Mouse (Mus musculus) liver, embryonic 15.5 days (tissue): ENCODE measurements around the gene Dcp1b. TPM values are rescaled to one million over a fixed set of nuclear protein-coding genes. Genes with fewer than 3 reads are reported as not detected.

ENCODE experiments used
- ATAC-seq: fragments of 200-750 bp; cut with Nextera tagmentation; 2 replicates; pipeline ENCODE4 v1.8.0; 2017; ENCODE audit warnings: moderate number of reproducible peaks, mild to moderate bottlenecking, moderate library complexity; ENCODE audit not compliant: insufficient read depth
- H3K27ac ChIP-seq: fragments of 300-500 bp; sonication (generic); replicated peaks from 2 replicates; pipeline ENCODE4 v1.5.1; 2015; ENCODE audit warnings: mild to moderate bottlenecking, inconsistent platforms
- H3K27me3 ChIP-seq: fragments of 300-500 bp; sonication (generic); 2 replicates; pipeline ENCODE4 v1.6.1; 2015; ENCODE audit warnings: mild to moderate bottlenecking, inconsistent platforms
- H3K36me3 ChIP-seq: fragments of 300-500 bp; sonication (generic); replicated peaks from 2 replicates; pipeline ENCODE4 v1.6.1; 2015; ENCODE audit warnings: moderate library complexity, mild to moderate bottlenecking, inconsistent platforms
- H3K4me1 ChIP-seq: fragments of 300-500 bp; sonication (generic); replicated peaks from 2 replicates; pipeline ENCODE4 v1.6.1; 2015; ENCODE audit warnings: inconsistent platforms
- H3K4me2 ChIP-seq: fragments of 300-500 bp; sonication (generic); 2 replicates; pipeline ENCODE4 v1.6.1; 2015; ENCODE audit warnings: moderate library complexity, mild to moderate bottlenecking, inconsistent platforms
- H3K4me3 ChIP-seq: fragments of 300-500 bp; sonication (generic); replicated peaks from 2 replicates; pipeline ENCODE4 v1.5.1; 2015; ENCODE audit warnings: mild to moderate bottlenecking, inconsistent platforms
- H3K9ac ChIP-seq: fragments of 300-500 bp; sonication (generic); 2 replicates; pipeline ENCODE4 v1.6.1; 2015; ENCODE audit warnings: moderate library complexity, mild to moderate bottlenecking, inconsistent platforms
- H3K9me3 ChIP-seq: fragments of 300-500 bp; sonication (generic); replicated peaks from 2 replicates; pipeline ENCODE4 v1.6.1; 2016; ENCODE audit warnings: inconsistent platforms
- WGBS: fragments of 180-500 bp; shearing (Covaris S2); methylation state at CpG from one replicate; pipeline ENCODE4 v1.1.7; 2015; ENCODE audit warnings: mixed read lengths; ENCODE audit not compliant: insufficient replicate concordance; 5-methylcytosine and 5-hydroxymethylcytosine counted together
- polyA plus RNA-seq: library from polyadenylated mRNA; unstranded; fragments of >200 nt; fragmentation: Nextera tagmentation; extraction: Ambion mirVana; gene quantifications from 2 replicates; pipeline ENCODE4 v1.2.1, GENCODE M21; 2015

Dcp1b gene
- polyA plus RNA-seq, 1 experiment from 2014 or later, result 3.2 TPM

DNA sequence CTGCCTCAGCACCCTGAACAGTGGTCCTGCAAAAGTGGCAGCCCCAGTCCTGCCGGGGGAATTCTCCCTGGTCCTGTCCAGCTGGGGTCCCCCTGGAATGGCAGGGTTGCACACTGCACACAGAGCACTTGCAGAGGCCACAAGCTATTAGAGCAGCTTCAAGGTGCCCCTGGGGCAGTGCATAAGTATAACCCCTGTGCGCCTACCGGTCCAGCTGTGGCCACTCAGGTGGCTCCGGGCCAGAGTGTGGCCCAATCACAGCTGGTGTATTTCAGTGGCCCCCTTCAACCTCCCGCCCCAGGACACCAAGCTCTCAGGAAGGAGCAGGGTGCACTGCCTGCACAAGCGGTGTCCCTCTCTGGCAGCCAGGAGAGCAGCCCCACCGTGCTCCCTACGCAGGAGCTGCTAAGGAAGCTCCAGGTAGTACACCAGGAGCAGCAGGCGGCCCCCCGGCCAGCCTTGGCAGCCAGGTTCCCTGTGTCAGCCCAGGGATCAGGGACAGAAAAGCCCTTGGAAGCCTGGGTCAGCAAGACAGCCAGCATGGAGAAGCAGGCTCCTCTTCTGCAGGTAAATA, 40.1 kb downstream of the Dcp1b start:
- Histone ChIP-seq H3K9me3 (no peaks in the 10 kb centered on the region), H3K36me3 (peaks cover 18% of the 10 kb centered on the region), H3K4me3 (no peak overlapping the region), H3K4me2 (no peak overlapping the region), H3K27ac (no peak overlapping the region), H3K9ac (no peak overlapping the region), H3K27me3 (no peaks in the 10 kb centered on the region), H3K4me1 (no peaks in the 10 kb centered on the region)
- WGBS, result 76% methylated on average over 10 of the region's 10 CpGs
- no peak for ATAC-seq

DNA sequence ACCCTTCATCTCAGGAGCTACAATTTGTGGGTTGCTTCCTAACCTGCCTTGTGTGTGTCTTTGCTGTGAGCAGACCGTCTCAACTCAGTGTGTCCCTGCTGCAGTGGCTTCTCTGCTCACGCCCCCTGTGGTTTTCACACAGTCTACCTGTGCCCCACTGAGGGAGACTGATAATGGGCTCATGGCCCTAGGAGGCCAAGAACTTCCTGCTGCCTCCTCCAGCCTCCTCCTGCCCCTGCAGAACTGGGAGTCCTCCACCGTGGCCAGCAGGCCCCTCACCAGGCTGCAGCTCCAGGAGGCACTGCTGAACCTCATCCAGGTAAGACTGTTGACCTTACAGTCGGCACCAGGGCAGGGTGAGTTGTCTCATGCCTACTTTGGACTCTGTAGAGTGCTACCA, 42.6 kb downstream of the Dcp1b start:
- Histone ChIP-seq H3K9ac (no peak overlapping the region), H3K27ac (no peak overlapping the region), H3K9me3 (no peaks in the 10 kb centered on the region), H3K4me1 (no peaks in the 10 kb centered on the region), H3K36me3 (peaks cover 23% of the 10 kb centered on the region), H3K4me2 (no peak overlapping the region), H3K4me3 (no peak overlapping the region), H3K27me3 (no peaks in the 10 kb centered on the region)
- no peak for ATAC-seq
- 33% methylated on average over 4 of the region's 4 CpGs for WGBS

DNA sequence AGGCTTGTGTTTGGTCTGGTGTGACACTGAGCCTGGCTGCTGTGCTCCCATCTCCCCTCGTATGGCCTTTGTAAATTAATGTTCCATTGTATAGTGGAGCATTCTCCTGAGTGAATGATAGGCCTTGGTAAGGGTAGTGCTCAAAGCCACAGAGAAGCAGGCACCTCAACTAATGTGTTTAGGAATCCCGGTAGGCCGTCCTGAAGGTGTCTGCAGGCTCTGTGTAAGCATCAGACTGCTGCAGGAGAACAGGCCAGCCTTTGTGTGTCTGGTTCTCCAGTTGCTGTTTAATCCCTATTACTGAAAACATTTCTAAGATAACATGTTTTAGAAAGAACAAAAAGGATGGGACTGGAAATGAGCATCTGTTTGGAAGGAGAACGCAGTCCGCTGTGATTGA, 43.5 kb downstream of the Dcp1b start:
- no peaks in the 10 kb centered on the region for H3K27me3 ChIP-seq
- no peak overlapping the region for H3K4me3 ChIP-seq
- ATAC-seq, result no peak
- peaks cover 14% of the 10 kb centered on the region for H3K36me3 ChIP-seq
- no peaks in the 10 kb centered on the region for H3K9me3 ChIP-seq
- WGBS, result 75% methylated on average over 5 of the region's 5 CpGs
- no peak overlapping the region for H3K27ac ChIP-seq
- no peak overlapping the region for H3K4me2 ChIP-seq
- H3K4me1 ChIP-seq, result no peaks in the 10 kb centered on the region
- no peak overlapping the region for H3K9ac ChIP-seq

DNA sequence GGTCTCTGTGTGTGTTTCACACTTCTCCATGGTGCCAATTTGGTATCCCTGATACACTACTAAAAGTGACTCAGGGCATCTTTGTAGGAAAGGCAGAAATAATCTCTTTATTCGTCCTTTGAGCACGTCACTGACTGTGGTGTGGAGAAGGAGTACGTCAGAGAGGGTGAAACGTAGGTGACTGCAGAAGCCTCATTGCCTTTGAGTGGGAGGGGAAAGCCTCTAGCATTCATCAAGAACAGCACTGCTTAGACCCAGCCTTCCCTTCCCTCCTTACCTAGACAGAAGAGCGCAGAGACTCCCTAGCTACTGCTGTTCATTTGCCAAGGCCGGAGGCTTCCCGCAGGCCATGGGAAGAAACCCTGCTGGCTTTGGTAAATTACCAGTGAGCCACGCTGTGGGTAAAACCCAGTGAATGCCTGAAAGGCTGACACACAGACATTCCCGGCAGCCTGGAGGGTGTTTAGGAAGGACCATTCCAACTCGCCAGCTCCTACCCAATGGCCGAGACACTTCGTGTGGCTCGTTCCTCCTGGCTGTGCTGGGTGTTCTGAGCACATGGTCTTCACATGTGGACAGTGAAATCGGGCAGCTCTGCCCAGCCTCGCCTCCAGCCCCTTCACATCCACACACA, 44.3 kb downstream of the Dcp1b start:
- H3K4me1 ChIP-seq, result no peaks in the 10 kb centered on the region
- H3K27ac ChIP-seq, result no peak overlapping the region
- ATAC-seq, result no peak
- peaks cover 13% of the 10 kb centered on the region; the same call in 1 of the 2 replicates for H3K36me3 ChIP-seq
- no peaks in the 10 kb centered on the region for H3K27me3 ChIP-seq
- 77% methylated on average over 15 of the region's 15 CpGs for WGBS
- no peak overlapping the region for H3K4me3 ChIP-seq
- no peaks in the 10 kb centered on the region for H3K9me3 ChIP-seq
- H3K9ac ChIP-seq, result no peak overlapping the region
- no peak overlapping the region for H3K4me2 ChIP-seq

DNA sequence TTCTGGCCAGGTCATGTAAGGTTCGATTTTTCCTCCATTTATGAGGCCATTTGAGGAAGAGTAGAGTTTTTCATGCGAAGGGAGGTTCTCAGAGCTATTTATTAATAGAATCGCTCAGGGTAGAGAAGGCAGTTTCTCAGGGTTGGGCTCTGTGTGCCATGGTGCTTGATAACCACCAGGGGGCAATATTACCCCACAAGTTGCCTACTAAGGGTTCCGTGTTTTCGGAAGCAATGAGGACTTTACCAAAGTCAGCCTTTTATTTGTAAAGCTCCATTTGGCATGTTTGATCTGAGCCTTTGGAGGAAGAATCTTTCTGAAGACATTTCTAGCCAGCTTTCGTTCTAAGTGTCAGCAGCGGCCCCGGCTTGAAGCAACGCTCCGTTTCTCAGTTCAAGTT, 45.2 kb downstream of the Dcp1b start:
- WGBS, result 46% methylated on average over 10 of the region's 10 CpGs
- no peaks in the 10 kb centered on the region for H3K9me3 ChIP-seq
- H3K4me1 ChIP-seq, result no peaks in the 10 kb centered on the region
- H3K9ac ChIP-seq, result no peak overlapping the region
- no peak overlapping the region for H3K27ac ChIP-seq
- H3K4me3 ChIP-seq, result no peak overlapping the region
- 0 out of 2 replicates have a peak, but pooled peaks cover 6% of the 10 kb centered on the region for H3K36me3 ChIP-seq
- no peak for ATAC-seq
- H3K4me2 ChIP-seq, result no peak overlapping the region
- no peaks in the 10 kb centered on the region for H3K27me3 ChIP-seq

DNA sequence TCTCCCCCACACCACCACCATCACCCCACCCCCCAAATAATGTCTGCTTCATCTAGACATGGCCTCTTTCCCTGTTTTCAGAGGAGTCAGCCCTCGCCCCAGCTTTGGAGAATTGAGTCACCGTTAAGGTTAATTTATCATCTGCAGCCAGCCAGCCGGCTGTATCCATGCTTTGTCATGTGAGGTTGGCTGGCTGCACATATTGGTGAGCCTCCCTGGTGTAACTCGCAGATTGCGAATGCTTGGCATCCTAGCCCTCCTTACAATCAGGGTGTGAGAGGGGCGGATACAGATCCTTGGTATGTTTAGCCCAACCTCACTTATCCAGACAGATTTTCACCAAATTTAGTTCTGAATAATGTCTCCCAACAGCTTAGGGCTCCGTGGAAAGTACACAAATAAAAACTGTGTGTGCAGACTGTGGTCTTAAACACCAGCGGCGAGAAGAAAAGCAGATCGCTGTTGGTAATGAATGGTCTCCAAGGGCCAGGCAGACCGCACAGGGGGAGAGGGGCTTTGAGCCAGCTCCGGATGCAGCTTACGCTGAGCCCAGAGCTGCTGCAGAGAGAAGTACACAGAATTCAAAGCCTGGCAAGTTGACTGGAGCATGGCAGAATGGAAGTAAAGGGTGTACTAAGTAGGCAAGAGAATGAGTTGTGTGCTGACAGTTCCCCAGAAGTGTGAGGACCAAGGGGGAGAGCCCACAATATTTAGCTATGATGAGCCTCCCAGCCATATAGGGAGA, 49.6 kb downstream of the Dcp1b start:
- H3K4me3 ChIP-seq, result no peak overlapping the region
- H3K36me3 ChIP-seq, result 0 out of 2 replicates have a peak, but pooled peaks cover 5% of the 10 kb centered on the region
- no peak overlapping the region for H3K9ac ChIP-seq
- H3K4me1 ChIP-seq, result no peaks in the 10 kb centered on the region
- H3K4me2 ChIP-seq, result no peak overlapping the region
- no peaks in the 10 kb centered on the region for H3K9me3 ChIP-seq
- H3K27me3 ChIP-seq, result no peaks in the 10 kb centered on the region
- no peak overlapping the region for H3K27ac ChIP-seq
- 65% methylated on average over 13 of the region's 13 CpGs for WGBS
- ATAC-seq, result no peak

DNA sequence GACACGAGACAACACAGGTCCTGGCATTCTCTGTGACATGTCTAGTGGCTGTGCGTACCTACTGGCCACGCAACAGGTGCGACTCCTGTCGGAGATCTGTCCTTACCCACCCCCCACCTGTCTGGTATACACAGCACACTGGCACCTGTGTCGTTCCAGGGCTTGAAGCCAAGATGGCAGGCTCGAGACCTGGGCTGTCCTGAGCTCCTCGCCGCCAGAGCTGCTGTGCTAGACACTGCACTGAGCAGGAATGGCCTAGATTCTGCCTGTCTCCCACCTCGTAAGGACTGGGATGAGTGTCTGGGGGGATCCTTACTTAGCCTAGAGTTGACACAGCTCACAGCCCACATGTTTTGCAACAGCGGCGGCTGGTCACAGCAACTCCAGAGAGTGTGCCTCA, 50.2 kb downstream of the Dcp1b start:
- Histone ChIP-seq H3K36me3 (0 out of 2 replicates have a peak, but pooled peaks cover 5% of the 10 kb centered on the region), H3K4me1 (no peaks in the 10 kb centered on the region), H3K4me2 (no peak overlapping the region), H3K27me3 (no peaks in the 10 kb centered on the region), H3K9ac (no peak overlapping the region), H3K4me3 (no peak overlapping the region), H3K27ac (no peak overlapping the region), H3K9me3 (no peaks in the 10 kb centered on the region)
- 72% methylated on average over 12 of the region's 12 CpGs for WGBS
- no peak for ATAC-seq

DNA sequence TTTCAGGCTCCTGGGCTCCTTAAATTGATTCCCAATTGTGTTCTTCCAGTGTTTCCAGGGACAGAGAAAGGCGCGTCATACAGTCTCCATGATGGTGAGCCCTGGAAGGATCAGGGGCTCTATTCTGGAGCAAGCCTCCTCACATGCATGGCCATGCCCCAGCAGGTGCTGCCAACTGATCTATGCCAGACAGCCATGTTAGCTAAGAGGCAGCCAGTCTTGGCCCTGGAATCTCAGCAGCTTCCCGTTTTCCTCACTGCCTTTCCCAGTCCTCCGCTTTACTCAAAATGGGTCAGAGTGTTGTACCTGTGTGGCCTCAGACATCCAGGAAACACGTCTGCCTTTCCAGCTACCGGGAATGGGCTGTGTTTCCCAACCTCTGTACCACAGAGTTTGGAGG, 50.7 kb downstream of the Dcp1b start:
- Histone ChIP-seq H3K9me3 (no peaks in the 10 kb centered on the region), H3K4me3 (no peak overlapping the region), H3K27me3 (no peaks in the 10 kb centered on the region), H3K4me1 (no peaks in the 10 kb centered on the region), H3K27ac (no peak overlapping the region), H3K36me3 (0 out of 2 replicates have a peak, but pooled peaks cover 5% of the 10 kb centered on the region), H3K4me2 (no peak overlapping the region), H3K9ac (no peak overlapping the region)
- no peak for ATAC-seq
- 77% methylated on average over 6 of the region's 6 CpGs for WGBS

DNA sequence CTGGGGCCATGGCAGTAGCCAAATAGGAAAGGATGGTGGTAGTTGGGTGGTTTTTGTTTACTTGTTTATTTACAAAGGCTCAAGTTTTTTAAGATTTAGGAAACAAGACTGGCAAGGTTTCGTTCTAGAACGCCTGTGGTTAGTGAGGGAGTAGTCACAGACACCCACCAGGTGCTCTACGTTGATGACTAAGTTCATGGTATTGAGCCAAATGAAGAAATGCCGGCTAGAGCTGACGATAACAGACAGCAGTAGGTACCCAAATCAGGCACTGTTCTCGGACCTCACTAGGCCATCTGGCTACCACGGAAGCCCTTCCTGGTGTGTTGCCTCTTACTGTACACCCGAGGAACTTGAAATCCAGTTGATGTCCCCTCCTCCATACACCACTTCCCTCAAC, 51.9 kb downstream of the Dcp1b start:
- 68% methylated on average over 8 of the region's 8 CpGs for WGBS
- ATAC-seq, result no peak
- Histone ChIP-seq H3K4me1 (no peaks in the 10 kb centered on the region), H3K4me3 (no peak overlapping the region), H3K9me3 (no peaks in the 10 kb centered on the region), H3K9ac (no peak overlapping the region), H3K27me3 (no peaks in the 10 kb centered on the region), H3K36me3 (no peaks in the 10 kb centered on the region), H3K4me2 (no peak overlapping the region), H3K27ac (no peak overlapping the region)

DNA sequence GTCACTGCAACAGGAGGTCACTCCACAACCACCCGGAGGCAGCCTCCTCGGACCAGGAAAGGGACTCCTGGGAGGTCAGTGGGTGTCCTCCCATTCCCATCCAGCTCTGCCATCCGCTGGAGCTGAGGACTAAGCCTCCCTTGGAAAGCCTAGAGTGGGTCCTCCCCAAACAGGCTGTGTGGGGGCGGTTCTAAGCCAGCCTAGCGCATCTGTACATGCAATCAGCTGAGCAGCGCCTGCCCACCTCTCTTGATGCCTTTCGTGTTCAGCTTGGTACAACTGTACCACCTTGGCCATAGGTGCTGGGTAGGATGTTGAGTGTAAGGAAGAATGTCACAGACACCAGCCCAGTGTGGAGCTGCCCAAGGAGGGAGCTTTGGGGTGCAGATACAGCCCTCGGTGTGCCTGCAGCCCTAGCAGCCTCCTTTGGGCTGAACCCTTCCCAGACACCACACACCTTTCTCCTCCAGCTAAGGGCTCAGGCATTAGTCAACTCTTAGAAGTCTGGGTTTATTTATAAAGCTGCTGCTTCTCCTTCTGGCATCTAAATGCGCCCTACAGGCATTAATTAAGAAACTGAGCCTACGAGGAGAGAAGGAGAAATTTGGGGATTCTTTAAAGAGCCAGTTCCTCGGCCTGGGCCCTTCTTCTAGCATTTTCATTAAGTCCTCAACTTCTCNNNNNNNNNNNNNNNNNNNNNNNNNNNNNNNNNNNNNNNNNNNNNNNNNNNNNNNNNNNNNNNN, 54.0 kb downstream of the Dcp1b start:
- no peak overlapping the region for H3K4me2 ChIP-seq

DNA sequence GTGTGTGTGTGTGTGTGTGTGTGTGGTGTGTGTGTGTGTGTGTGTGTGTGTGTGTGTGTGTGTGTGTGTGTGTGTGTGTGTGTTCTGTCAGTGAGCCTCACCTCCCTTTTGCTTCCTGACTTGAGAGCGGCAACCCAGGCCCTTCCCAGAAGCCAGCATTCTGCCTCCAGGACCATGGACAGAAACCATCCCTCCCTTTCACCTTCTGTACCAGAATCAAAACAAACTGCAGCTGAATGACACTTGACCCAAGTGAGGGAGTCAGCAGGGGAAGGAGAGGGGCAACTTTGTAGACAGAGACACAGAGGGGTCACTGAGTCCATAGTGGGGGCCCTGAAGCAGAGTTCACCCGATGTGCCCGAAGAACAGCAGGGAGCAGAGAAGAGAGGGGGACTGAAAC, 58.0 kb downstream of the Dcp1b start:
- no peak for ATAC-seq
- Histone ChIP-seq H3K27me3 (no peaks in the 10 kb centered on the region), H3K9ac (no peak overlapping the region), H3K4me3 (no peak overlapping the region), H3K4me2 (no peak overlapping the region), H3K9me3 (no peaks in the 10 kb centered on the region), H3K27ac (no peak overlapping the region), H3K4me1 (no peaks in the 10 kb centered on the region), H3K36me3 (no peaks in the 10 kb centered on the region)
- 29% methylated on average over 3 of the region's 3 CpGs for WGBS

More for the DNA sequence above, 54.0 kb downstream of the Dcp1b start:
- WGBS, result 66% methylated on average over 11 of the region's 11 CpGs
- ATAC-seq, result no peak
- no peak overlapping the region for H3K9ac ChIP-seq
- H3K27ac ChIP-seq, result no peak overlapping the region
- no peaks in the 10 kb centered on the region for H3K4me1 ChIP-seq
- no peak overlapping the region for H3K4me3 ChIP-seq
- H3K36me3 ChIP-seq, result no peaks in the 10 kb centered on the region
- no peaks in the 10 kb centered on the region for H3K9me3 ChIP-seq
- no peaks in the 10 kb centered on the region for H3K27me3 ChIP-seq
